Mouse (Mus musculus): ENCODE results near the gene Stab2.

GRCm38 (mm10) chr10:86872591-86872990, 135.2 kb downstream of the Stab2 start:
- TF ChIP-seq CTCF (IDR thresholded peaks at IDR 0.05; ENCODE audit: low read depth) = no peak
- no peak for TF ChIP-seq EP300 (IDR thresholded peaks at IDR 0.05; ENCODE audit: low read depth)
